Mouse (Mus musculus) midbrain, embryonic 14.5 days (tissue): Measurements from ENCODE around the gene Traf3ip3. TPM values are rescaled to one million over a fixed set of nuclear protein-coding genes. Genes with fewer than 3 reads are reported as not detected.

Experiments
- ATAC-seq: fragments of 200-750 bp; cut with Nextera tagmentation; 2 replicates; pipeline ENCODE4 v1.8.0; 2017; ENCODE audit warnings: moderate number of reproducible peaks, moderate library complexity; ENCODE audit not compliant: low FRiP score, low TSS enrichment
- DNase-seq: peaks from one replicate; pipeline ENCODE4 v3.0.0-alpha.2; 2015
- H3K27ac ChIP-seq: fragments of 300-500 bp; sonication (generic); replicated peaks from 2 replicates; pipeline ENCODE4 v1.5.1; 2014; ENCODE audit warnings: mild to moderate bottlenecking, low read depth, low read length, moderate library complexity
- H3K27me3 ChIP-seq: fragments of 300-500 bp; sonication (generic); 2 replicates; pipeline ENCODE4 v1.6.1; 2014; ENCODE audit warnings: low read length, control low read depth, mixed read lengths; ENCODE audit not compliant: control insufficient read depth, insufficient read depth
- H3K36me3 ChIP-seq: fragments of 300-500 bp; sonication (generic); 2 replicates; pipeline ENCODE4 v1.6.1; 2014; ENCODE audit warnings: low read length, control low read depth; ENCODE audit not compliant: control insufficient read depth, insufficient read depth
- H3K4me1 ChIP-seq: fragments of 300-500 bp; sonication (generic); 2 replicates; pipeline ENCODE4 v1.6.1; 2014; ENCODE audit warnings: mild to moderate bottlenecking, antibody characterized with exemption, low read length, control low read depth; ENCODE audit not compliant: control insufficient read depth, insufficient read depth
- H3K4me2 ChIP-seq: fragments of 300-500 bp; sonication (generic); 2 replicates; pipeline ENCODE4 v1.6.1; 2014; ENCODE audit warnings: mild to moderate bottlenecking, low read length, moderate library complexity
- H3K4me3 ChIP-seq: fragments of 300-500 bp; sonication (generic); replicated peaks from 2 replicates; pipeline ENCODE4 v1.5.1; 2014; ENCODE audit warnings: low read depth, low read length
- H3K9ac ChIP-seq: fragments of 300-500 bp; sonication (generic); replicated peaks from 2 replicates; pipeline ENCODE4 v1.6.1; 2014; ENCODE audit warnings: mild to moderate bottlenecking, low read length, moderate library complexity
- H3K9me3 ChIP-seq: fragments of 300-500 bp; sonication (generic); 2 replicates; pipeline ENCODE4 v1.6.1; 2016; ENCODE audit warnings: low read length, control low read depth, mixed read lengths; ENCODE audit not compliant: control insufficient read depth
- WGBS: fragments of 180-500 bp; shearing (Covaris S2); extraction: QIAGEN DNeasy Blood & Tissue Kit; methylation state at CpG from one replicate; pipeline ENCODE4 v1.1.7; 2014; 5-methylcytosine and 5-hydroxymethylcytosine counted together
- polyA plus RNA-seq: library from polyadenylated mRNA; unstranded; fragments of >200 nt; fragmentation: Nextera tagmentation; extraction: Ambion mirVana; gene quantifications from 2 replicates; pipeline ENCODE4 v1.2.1, GENCODE M21; 2014

Gene Traf3ip3
- polyA plus RNA-seq, result 0.32 and 1.4 TPM in 2 replicates

GRCm38 (mm10) chr1:193201383-193201778 is at the start of gene Traf3ip3:
TSS of gene Traf3ip3 (minus strand) at chr1:193201703.
- no peak for DNase-seq
- WGBS, result 70% methylated on average over 5 of the region's 5 CpGs
- Histone ChIP-seq H3K4me2 (no peak within 1 kb of the TSS), H3K27me3 (no peaks in the 10 kb centered on the region), H3K4me1 (no peaks in the 10 kb centered on the region), H3K9ac (no peak within 1 kb of the TSS), H3K4me3 (no peak within 1 kb of the TSS), H3K36me3 (no peaks in the 10 kb centered on the region), H3K27ac (no peak within 1 kb of the TSS), H3K9me3 (no peaks in the 10 kb centered on the region)
- ATAC-seq, result no peak

- no peaks in the 10 kb centered on the region for H3K4me1 ChIP-seq
- WGBS, result 80% methylated on average over 2 of the region's 2 CpGs
- no peaks in the 10 kb centered on the region for H3K9me3 ChIP-seq
- H3K27me3 ChIP-seq, result no peaks in the 10 kb centered on the region
- H3K4me2 ChIP-seq, result no peak overlapping the region
- ATAC-seq (no peak), DNase-seq (no peak)
- H3K9ac ChIP-seq, result no peak overlapping the region
- no peaks in the 10 kb centered on the region for H3K36me3 ChIP-seq
- no peak overlapping the region for H3K4me3 ChIP-seq
- no peak overlapping the region for H3K27ac ChIP-seq
These were observed 48.5 kb upstream of the Traf3ip3 start for GRCm38 (mm10) chr1:193250026-193250425.

GRCm38 (mm10) chr1:193244235-193244634 is 42.7 kb upstream of the Traf3ip3 start:
- H3K9ac ChIP-seq, result no peak overlapping the region
- H3K4me3 ChIP-seq, result no peak overlapping the region
- H3K27me3 ChIP-seq, result no peaks in the 10 kb centered on the region
- H3K36me3 ChIP-seq, result no peaks in the 10 kb centered on the region
- WGBS, result 80% methylated on average over 6 of the region's 6 CpGs
- no peak overlapping the region for H3K27ac ChIP-seq
- DNase-seq (no peak), ATAC-seq (no peak)
- no peak overlapping the region for H3K4me2 ChIP-seq
- H3K9me3 ChIP-seq, result no peaks in the 10 kb centered on the region
- H3K4me1 ChIP-seq, result no peaks in the 10 kb centered on the region

GRCm38 (mm10) chr1:193243571-193244193 is 42.2 kb upstream of the Traf3ip3 start:
- no peak for DNase-seq
- Histone ChIP-seq H3K27me3 (no peaks in the 10 kb centered on the region), H3K36me3 (no peaks in the 10 kb centered on the region), H3K9ac (no peak overlapping the region), H3K4me3 (no peak overlapping the region), H3K27ac (no peak overlapping the region), H3K4me1 (no peaks in the 10 kb centered on the region), H3K4me2 (no peak overlapping the region), H3K9me3 (no peaks in the 10 kb centered on the region)
- no peak for ATAC-seq
- WGBS, result 61% methylated on average over 10 of the region's 10 CpGs

GRCm38 (mm10) chr1:193242863-193243262 is 41.4 kb upstream of the Traf3ip3 start:
- Histone ChIP-seq H3K27ac (no peak overlapping the region), H3K4me1 (no peaks in the 10 kb centered on the region), H3K36me3 (no peaks in the 10 kb centered on the region), H3K9ac (no peak overlapping the region), H3K4me2 (no peak overlapping the region), H3K4me3 (no peak overlapping the region), H3K27me3 (no peaks in the 10 kb centered on the region), H3K9me3 (no peaks in the 10 kb centered on the region)
- no peak for DNase-seq
- WGBS, result 56% methylated on average over 4 of the region's 4 CpGs
- ATAC-seq, result no peak

- Histone ChIP-seq H3K9me3 (no peaks in the 10 kb centered on the region), H3K4me3 (no peak overlapping the region), H3K27ac (no peak overlapping the region), H3K4me1 (no peaks in the 10 kb centered on the region), H3K4me2 (no peak overlapping the region), H3K27me3 (no peaks in the 10 kb centered on the region), H3K9ac (no peak overlapping the region), H3K36me3 (no peaks in the 10 kb centered on the region)
- WGBS, result 82% methylated on average over 8 of the region's 8 CpGs
- ATAC-seq (no peak), DNase-seq (no peak)
These were observed 40.7 kb upstream of the Traf3ip3 start for GRCm38 (mm10) chr1:193242238-193242637.

- no peak overlapping the region for H3K4me3 ChIP-seq
- H3K27ac ChIP-seq, result no peak overlapping the region
- H3K4me1 ChIP-seq, result no peaks in the 10 kb centered on the region
- no peak overlapping the region for H3K9ac ChIP-seq
- DNase-seq (no peak), ATAC-seq (no peak)
- no peaks in the 10 kb centered on the region for H3K27me3 ChIP-seq
- H3K4me2 ChIP-seq, result no peak overlapping the region
- no peaks in the 10 kb centered on the region for H3K36me3 ChIP-seq
- 93% methylated on average over 4 of the region's 4 CpGs for WGBS
- no peaks in the 10 kb centered on the region for H3K9me3 ChIP-seq
These were observed 39.9 kb upstream of the Traf3ip3 start for GRCm38 (mm10) chr1:193241436-193241835.

DNA sequence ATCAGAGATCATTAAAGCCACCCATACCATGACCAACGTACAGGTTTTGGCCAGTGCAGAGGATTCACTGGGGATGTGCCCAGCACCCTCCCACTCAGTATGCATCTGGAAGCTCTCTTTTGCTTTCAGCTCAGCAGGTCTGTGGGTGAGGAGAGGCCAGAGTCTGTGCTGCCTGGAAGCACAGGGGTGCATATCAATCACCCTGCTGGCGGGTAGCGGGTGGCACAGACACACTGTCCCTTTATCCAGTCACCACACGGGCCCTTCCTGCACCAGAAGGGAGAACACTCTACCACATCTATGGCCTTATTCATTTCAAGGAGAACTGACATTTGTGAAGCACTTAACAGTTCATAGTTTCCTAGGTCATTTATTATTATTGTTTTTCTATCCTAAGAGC is 36.9 kb upstream of the Traf3ip3 start:
- no peak overlapping the region for H3K27ac ChIP-seq
- no peaks in the 10 kb centered on the region for H3K27me3 ChIP-seq
- DNase-seq (no peak), ATAC-seq (no peak)
- H3K36me3 ChIP-seq, result no peaks in the 10 kb centered on the region
- H3K9me3 ChIP-seq, result no peaks in the 10 kb centered on the region
- no peak overlapping the region for H3K4me3 ChIP-seq
- 54% methylated on average over 4 of the region's 4 CpGs for WGBS
- H3K9ac ChIP-seq, result no peak overlapping the region
- no peak overlapping the region for H3K4me2 ChIP-seq
- H3K4me1 ChIP-seq, result no peaks in the 10 kb centered on the region

DNA sequence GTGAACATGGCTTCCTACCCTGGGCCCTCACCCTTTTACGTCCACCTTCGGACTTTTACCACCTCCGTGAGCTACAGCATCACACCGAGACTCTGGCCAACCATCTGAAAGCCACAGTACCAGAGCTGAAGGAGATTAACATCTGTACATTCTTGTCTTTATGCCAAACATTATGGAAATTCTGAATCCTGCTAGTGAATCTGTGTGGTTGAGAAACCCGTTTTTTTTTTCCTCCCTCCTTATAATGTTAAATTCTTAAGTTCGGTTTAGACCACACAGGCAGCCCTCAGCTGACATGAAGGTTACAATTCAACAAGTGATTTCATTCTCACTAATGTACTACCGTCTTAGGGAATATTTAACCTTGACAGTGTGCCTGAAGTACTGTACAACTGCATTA is 33.4 kb upstream of the Traf3ip3 start:
- Histone ChIP-seq H3K27ac (no peak overlapping the region), H3K4me1 (no peaks in the 10 kb centered on the region), H3K9ac (no peak overlapping the region), H3K4me3 (no peak overlapping the region), H3K4me2 (no peak overlapping the region), H3K36me3 (no peaks in the 10 kb centered on the region), H3K9me3 (no peaks in the 10 kb centered on the region), H3K27me3 (no peaks in the 10 kb centered on the region)
- no peak for ATAC-seq
- WGBS, result 92% methylated on average over 7 of the region's 7 CpGs
- DNase-seq, result no peak
